Mouse (Mus musculus): Measurements from ENCODE around the gene Ftsj1.

DNA sequence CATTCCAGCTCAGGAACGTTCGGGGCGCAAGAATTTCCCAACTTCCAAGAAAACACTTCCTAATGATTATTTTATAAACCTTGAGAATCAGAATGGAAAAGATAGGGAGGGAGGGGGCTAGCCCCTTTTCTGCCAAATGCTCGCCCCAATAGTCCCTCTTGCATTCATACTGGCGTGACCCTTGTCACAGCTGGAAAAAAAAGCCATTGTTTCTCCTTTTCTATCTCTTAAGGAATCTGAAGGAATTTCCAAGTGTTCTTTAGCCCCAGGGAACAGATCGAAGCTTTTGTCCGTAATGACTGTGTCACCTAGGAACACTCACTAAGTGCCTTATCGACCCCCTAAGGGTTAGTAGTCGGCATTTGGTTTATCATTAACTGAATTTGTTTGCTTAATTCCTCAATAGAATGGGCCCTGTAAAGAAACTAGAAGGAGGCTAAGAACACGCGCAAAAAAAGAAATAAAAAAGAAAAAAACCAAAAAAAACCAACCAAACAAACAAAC, 45.5 kb downstream of the Ftsj1 start:
- no peak for TF ChIP-seq CTCF (conservative IDR thresholded peaks at IDR 0.05; ENCODE audit: low read length)
- TF ChIP-seq NANOG (IDR thresholded peaks at IDR 0.05; ENCODE audit: borderline replicate concordance, low read length): no peak
- no peak for TF ChIP-seq POU5F1 (IDR thresholded peaks at IDR 0.05; ENCODE audit: borderline replicate concordance, low read length)
